Mouse (Mus musculus) stomach, postnatal 0 days (tissue): ENCODE measurements around the gene Abcc6.

ENCODE experiments used
- CTCF ChIP-seq: IDR thresholded peaks from 2 replicates; pipeline ENCODE4 v1.5.1; 2016; ENCODE audit warnings: antibody characterized with exemption, low read depth, mild to moderate bottlenecking, moderate library complexity
- EP300 ChIP-seq: optimal IDR thresholded peaks from 2 replicates; pipeline ENCODE3; 2016; ENCODE audit warnings: antibody characterized with exemption

DNA sequence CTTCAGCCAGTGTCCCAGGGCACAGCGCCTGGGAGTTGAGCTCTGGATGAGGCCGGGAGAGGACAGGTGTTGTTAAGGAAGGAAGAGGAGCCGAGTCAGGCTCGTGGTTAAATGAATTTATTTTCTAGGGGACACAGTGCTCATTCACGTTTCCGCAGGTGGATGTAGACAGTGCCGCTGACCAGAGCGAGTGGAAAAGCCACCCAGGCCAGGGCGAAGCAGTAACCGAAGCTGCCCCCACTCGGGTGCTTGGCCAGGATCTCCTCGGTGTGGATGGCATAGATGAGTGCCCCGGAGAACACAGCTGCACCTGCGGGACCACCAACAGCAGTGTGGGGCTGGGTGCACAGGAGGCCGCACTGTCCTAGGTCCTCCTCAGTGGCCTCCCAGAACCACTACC is 112.2 kb downstream of the Abcc6 start:
- TF ChIP-seq EP300: no peak
- TF ChIP-seq CTCF: no peak
